Mouse (Mus musculus): ENCODE measurements around the gene Mecom. TPM values are rescaled to one million over a fixed set of nuclear protein-coding genes. Genes with fewer than 3 reads are reported as not detected.

The Mecom gene
- polyA plus RNA-seq, 1 experiment from 2014 or later, result 68.8 TPM

GRCm38 (mm10) chr3:30148378-30149079, 399.3 kb downstream of the Mecom start:
- Histone ChIP-seq H3K27me3 (no peaks in the 10 kb centered on the region), H3K27ac (no peak overlapping the region), H3K4me1 (peaks cover 23% of the 10 kb centered on the region), H3K9ac (no peak overlapping the region), H3K4me3 (no peak overlapping the region), H3K9me3 (no peaks in the 10 kb centered on the region), H3K36me3 (no peaks in the 10 kb centered on the region), H3K4me2 (no peak overlapping the region)
- no peak for ATAC-seq (ENCODE audit: borderline replicate concordance, extremely low read depth, low FRiP score, low TSS enrichment)
- whole genome bisulfite sequencing, result 56% methylated on average over 8 of the region's 8 CpGs

- Histone ChIP-seq H3K9me3 (no peaks in the 10 kb centered on the region), H3K36me3 (no peaks in the 10 kb centered on the region), H3K4me2 (no peak overlapping the region), H3K9ac (no peak overlapping the region), H3K27ac (no peak overlapping the region; the same call in 1 of the 2 replicates), H3K4me3 (no peak overlapping the region), H3K27me3 (no peaks in the 10 kb centered on the region), H3K4me1 (peaks cover 28% of the 10 kb centered on the region)
- WGBS, result 74% methylated on average over 5 of the region's 5 CpGs
- no peak for ATAC-seq (ENCODE audit: borderline replicate concordance, extremely low read depth, low FRiP score, low TSS enrichment)
Observed at GRCm38 (mm10) chr3:30145051-30145450, 402.8 kb downstream of the Mecom start.

DNA sequence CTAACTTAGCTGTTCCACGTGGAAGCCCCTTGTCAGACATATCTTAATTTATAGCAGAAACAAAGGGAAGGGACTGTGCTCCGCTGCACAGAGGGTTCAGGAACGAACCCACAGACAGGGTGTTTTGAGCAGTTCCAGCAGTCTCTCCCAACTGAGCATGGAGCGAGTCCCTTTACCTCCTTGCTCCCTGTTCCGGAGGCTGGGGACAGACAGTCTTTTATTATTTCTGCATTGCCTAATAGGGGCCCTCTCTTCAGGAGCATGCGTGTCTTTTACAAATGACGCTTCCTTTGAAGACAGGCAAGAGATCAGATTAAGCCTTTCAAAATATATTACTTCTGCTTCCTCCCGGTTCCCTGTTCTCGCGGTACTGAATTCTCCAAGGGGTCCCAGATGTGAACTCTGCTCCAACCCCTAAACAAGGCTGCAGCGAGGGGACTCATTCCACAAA, 403.8 kb downstream of the Mecom start:
- Histone ChIP-seq H3K4me3 (no peak overlapping the region), H3K27me3 (no peaks in the 10 kb centered on the region), H3K9me3 (no peaks in the 10 kb centered on the region), H3K9ac (no peak overlapping the region), H3K4me1 (peaks cover 18% of the 10 kb centered on the region), H3K27ac (no peak overlapping the region), H3K4me2 (no peak overlapping the region), H3K36me3 (no peaks in the 10 kb centered on the region)
- ATAC-seq (ENCODE audit: borderline replicate concordance, extremely low read depth, low FRiP score, low TSS enrichment), result no peak
- WGBS, result 24% methylated on average over 11 of the region's 11 CpGs

- WGBS, result 78% methylated on average over 2 of the region's 2 CpGs
- Histone ChIP-seq H3K4me2 (no peak overlapping the region), H3K27me3 (no peaks in the 10 kb centered on the region), H3K36me3 (no peaks in the 10 kb centered on the region), H3K9me3 (no peaks in the 10 kb centered on the region), H3K4me3 (no peak overlapping the region), H3K4me1 (peaks cover 18% of the 10 kb centered on the region), H3K27ac (no peak overlapping the region), H3K9ac (no peak overlapping the region)
- ATAC-seq (ENCODE audit: borderline replicate concordance, extremely low read depth, low FRiP score, low TSS enrichment), result no peak
Observed at GRCm38 (mm10) chr3:30143440-30143839, 404.4 kb downstream of the Mecom start.

DNA sequence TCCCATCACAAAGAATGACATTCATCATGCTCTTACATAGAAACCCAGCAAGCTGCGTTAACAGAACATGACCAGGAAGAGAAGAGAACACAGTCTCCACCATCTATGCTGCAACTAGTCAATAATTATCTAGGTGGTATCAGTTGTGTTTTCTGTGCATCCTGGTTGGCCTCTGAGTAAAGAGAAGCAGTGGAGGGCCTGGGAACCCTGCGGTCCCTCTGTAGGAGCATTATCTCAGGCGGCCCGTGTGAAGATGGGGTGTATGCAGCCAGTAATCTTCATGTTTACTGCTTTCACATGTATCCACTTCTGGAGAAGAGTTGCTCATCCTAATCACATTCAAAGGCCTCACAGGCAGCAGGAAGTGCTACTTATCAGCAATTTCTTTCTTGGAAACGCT, 407.5 kb downstream of the Mecom start:
- H3K4me2 ChIP-seq, result no peak overlapping the region
- no peak overlapping the region for H3K4me3 ChIP-seq
- H3K27me3 ChIP-seq, result no peaks in the 10 kb centered on the region
- no peaks in the 10 kb centered on the region for H3K9me3 ChIP-seq
- 76% methylated on average over 5 of the region's 5 CpGs for WGBS
- H3K4me1 ChIP-seq, result peaks cover 21% of the 10 kb centered on the region
- no peak for ATAC-seq (ENCODE audit: borderline replicate concordance, extremely low read depth, low FRiP score, low TSS enrichment)
- no peak overlapping the region for H3K9ac ChIP-seq
- no peaks in the 10 kb centered on the region for H3K36me3 ChIP-seq
- no peak overlapping the region for H3K27ac ChIP-seq

- H3K9ac ChIP-seq, result no peak overlapping the region
- peaks cover 21% of the 10 kb centered on the region for H3K4me1 ChIP-seq
- no peak overlapping the region for H3K27ac ChIP-seq
- WGBS, result 48% methylated on average over 4 of the region's 4 CpGs
- H3K9me3 ChIP-seq, result no peaks in the 10 kb centered on the region
- no peak overlapping the region for H3K4me2 ChIP-seq
- H3K36me3 ChIP-seq, result no peaks in the 10 kb centered on the region
- no peak overlapping the region for H3K4me3 ChIP-seq
- no peaks in the 10 kb centered on the region for H3K27me3 ChIP-seq
- no peak for ATAC-seq (ENCODE audit: borderline replicate concordance, extremely low read depth, low FRiP score, low TSS enrichment)
Observed at GRCm38 (mm10) chr3:30139678-30140077, 408.1 kb downstream of the Mecom start.

GRCm38 (mm10) chr3:30138588-30138987, 409.2 kb downstream of the Mecom start:
- Histone ChIP-seq H3K4me2 (no peak overlapping the region), H3K27ac (no peak overlapping the region), H3K36me3 (no peaks in the 10 kb centered on the region), H3K9ac (no peak overlapping the region), H3K4me1 (0 out of 2 replicates have a peak, but pooled peaks cover 10% of the 10 kb centered on the region), H3K4me3 (no peak overlapping the region), H3K27me3 (no peaks in the 10 kb centered on the region), H3K9me3 (no peaks in the 10 kb centered on the region)
- ATAC-seq (ENCODE audit: borderline replicate concordance, extremely low read depth, low FRiP score, low TSS enrichment), result no peak
- WGBS, result 85% methylated on average over 6 of the region's 6 CpGs

- WGBS, result 62% methylated on average over 6 of the region's 6 CpGs
- Histone ChIP-seq H3K27ac (peak overlapping the region; percentile 75), H3K27me3 (no peaks in the 10 kb centered on the region), H3K36me3 (no peaks in the 10 kb centered on the region), H3K9ac (no peak overlapping the region), H3K4me2 (no peak overlapping the region), H3K4me1 (peaks cover 16% of the 10 kb centered on the region), H3K4me3 (no peak overlapping the region), H3K9me3 (no peaks in the 10 kb centered on the region)
- peak; percentile 55; the same call in 1 of the 2 replicates for ATAC-seq (ENCODE audit: borderline replicate concordance, extremely low read depth, low FRiP score, low TSS enrichment)
Observed at GRCm38 (mm10) chr3:30135857-30136256, 412.0 kb downstream of the Mecom start.

- no peaks in the 10 kb centered on the region for H3K9me3 ChIP-seq
- H3K27ac ChIP-seq, result no peak overlapping the region
- no peak overlapping the region for H3K4me2 ChIP-seq
- no peak overlapping the region for H3K4me3 ChIP-seq
- 59% methylated on average over 1 of the region's 1 CpGs for WGBS
- no peaks in the 10 kb centered on the region for H3K27me3 ChIP-seq
- ATAC-seq (ENCODE audit: borderline replicate concordance, extremely low read depth, low FRiP score, low TSS enrichment), result peak; percentile 64; the same call in 1 of the 2 replicates
- peaks cover 19% of the 10 kb centered on the region for H3K4me1 ChIP-seq
- no peaks in the 10 kb centered on the region for H3K36me3 ChIP-seq
- H3K9ac ChIP-seq, result no peak overlapping the region
Observed at GRCm38 (mm10) chr3:30135119-30135518, 412.7 kb downstream of the Mecom start.

DNA sequence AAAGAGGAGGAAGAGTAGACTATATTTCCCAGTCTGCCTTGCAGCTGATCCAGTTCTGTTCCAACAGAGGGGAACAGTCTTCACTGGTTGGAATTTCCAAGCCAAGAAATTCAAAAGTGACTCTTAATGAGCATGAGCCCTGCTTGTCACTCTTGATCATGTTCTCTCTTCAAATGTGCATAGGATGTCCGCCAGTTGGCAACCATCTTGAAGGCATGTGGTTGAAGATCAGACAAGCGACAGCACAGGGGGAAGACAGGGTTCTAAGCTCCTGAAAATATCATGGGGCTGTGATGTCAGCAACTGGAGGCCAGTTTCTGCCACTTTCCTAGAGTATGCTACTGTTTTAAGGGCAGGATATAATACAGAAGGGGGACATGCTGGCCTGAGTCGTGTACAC, 414.8 kb downstream of the Mecom start:
- 79% methylated on average over 3 of the region's 3 CpGs for WGBS

GRCm38 (mm10) chr3:30132370-30132769, 415.4 kb downstream of the Mecom start:
- Histone ChIP-seq H3K36me3 (no peaks in the 10 kb centered on the region), H3K9me3 (no peaks in the 10 kb centered on the region), H3K9ac (no peak overlapping the region), H3K4me1 (peaks cover 24% of the 10 kb centered on the region), H3K27me3 (no peaks in the 10 kb centered on the region), H3K27ac (no peak overlapping the region; the same call in 1 of the 2 replicates), H3K4me2 (no peak overlapping the region), H3K4me3 (no peak overlapping the region)
- ATAC-seq (ENCODE audit: borderline replicate concordance, extremely low read depth, low FRiP score, low TSS enrichment), result no peak
- WGBS, result 72% methylated on average over 2 of the region's 2 CpGs

More for the DNA sequence above, 414.8 kb downstream of the Mecom start:
- Histone ChIP-seq H3K27ac (no peak overlapping the region), H3K4me3 (no peak overlapping the region), H3K9me3 (no peaks in the 10 kb centered on the region), H3K9ac (no peak overlapping the region), H3K4me1 (peaks cover 25% of the 10 kb centered on the region), H3K36me3 (no peaks in the 10 kb centered on the region), H3K4me2 (no peak overlapping the region), H3K27me3 (no peaks in the 10 kb centered on the region)
- no peak for ATAC-seq (ENCODE audit: borderline replicate concordance, extremely low read depth, low FRiP score, low TSS enrichment)

GRCm38 (mm10) chr3:30130495-30130894, 417.3 kb downstream of the Mecom start:
- H3K9ac ChIP-seq, result no peak overlapping the region
- H3K36me3 ChIP-seq, result no peaks in the 10 kb centered on the region
- H3K4me1 ChIP-seq, result peaks cover 24% of the 10 kb centered on the region
- no peak overlapping the region for H3K27ac ChIP-seq
- WGBS, result 33% methylated on average over 4 of the region's 4 CpGs
- no peak overlapping the region for H3K4me3 ChIP-seq
- no peak overlapping the region for H3K4me2 ChIP-seq
- no peaks in the 10 kb centered on the region for H3K9me3 ChIP-seq
- no peaks in the 10 kb centered on the region for H3K27me3 ChIP-seq
- peak; percentile 60; the same call in 1 of the 2 replicates for ATAC-seq (ENCODE audit: borderline replicate concordance, extremely low read depth, low FRiP score, low TSS enrichment)
